Mouse (Mus musculus): ENCODE measurements around the gene Dhrs1. TPM values are rescaled to one million over a fixed set of nuclear protein-coding genes. Genes with fewer than 3 reads are reported as not detected.

The Dhrs1 gene
- total RNA-seq (2021) = 10 to 100 TPM; 40.1 to 41.3 TPM
- long read RNA-seq, experiment 1, transcript Dhrs1-201 (9 exons, 1,477 nt) = major isoform, 42 of 46 reads
- long read RNA-seq, experiment 1, partial matches to known transcripts = 1 of 46 reads
- long read RNA-seq, experiment 1, other reads (novel, unspliced or antisense) = 3 of 46 reads
- long read RNA-seq, experiment 2, transcript Dhrs1-201 (9 exons, 1,477 nt) = major isoform, 25 of 30 reads
- long read RNA-seq, experiment 2, partial matches to known transcripts = 0 of 30 reads
- long read RNA-seq, experiment 2, other reads (novel, unspliced or antisense) = 5 of 30 reads

- DNase-seq (ENCODE audit: low spot score in 2 of 2) = peak; percentile 82 to 88
Measured at GRCm38 (mm10) chr14:55745180-55745860, at the start of gene Dhrs1, which contains the start of gene Nop9. Gene Dhrs1, minus strand, starts transcription at chr14:55745690. Gene Nop9, plus strand, starts transcription at chr14:55745693.

DNA sequence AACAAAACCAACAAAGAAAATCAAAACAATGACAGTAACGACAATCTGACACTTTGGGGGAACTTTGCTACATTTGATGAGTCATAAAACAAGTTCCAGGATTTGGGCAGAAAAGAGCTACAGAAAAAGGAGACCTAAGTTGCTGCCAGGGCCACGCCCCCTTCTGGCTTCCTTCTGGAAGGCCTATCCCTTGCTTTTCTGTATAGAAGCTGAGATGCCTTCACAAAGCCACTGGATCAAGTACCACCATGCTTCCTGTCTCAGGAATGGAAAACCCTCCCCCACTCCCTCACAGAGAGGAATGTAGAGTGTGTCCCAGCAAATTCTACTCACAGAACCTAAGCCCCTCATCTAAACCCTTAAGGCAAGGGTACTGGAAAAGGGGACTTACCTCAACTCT is 48.5 kb upstream of the Dhrs1 start:
- DNase-seq (ENCODE audit: low spot score in 2 of 2) = peak in 1 of 2 experiments; percentile 15

GRCm38 (mm10) chr14:55793461-55793860 is 48.0 kb upstream of the Dhrs1 start:
- no peak for DNase-seq (ENCODE audit: low spot score in 2 of 2)

GRCm38 (mm10) chr14:55788256-55789050 is 43.0 kb upstream of the Dhrs1 start, which contains the start of gene Ripk3:
Gene Ripk3, minus strand, starts transcription at chr14:55788865.
- peak in 1 of 2 experiments; percentile 32 for DNase-seq (ENCODE audit: low spot score in 2 of 2)

GRCm38 (mm10) chr14:55787731-55788130 is 42.2 kb upstream of the Dhrs1 start:
- peak in 1 of 2 experiments; percentile 8 for DNase-seq (ENCODE audit: low spot score in 2 of 2)

DNA sequence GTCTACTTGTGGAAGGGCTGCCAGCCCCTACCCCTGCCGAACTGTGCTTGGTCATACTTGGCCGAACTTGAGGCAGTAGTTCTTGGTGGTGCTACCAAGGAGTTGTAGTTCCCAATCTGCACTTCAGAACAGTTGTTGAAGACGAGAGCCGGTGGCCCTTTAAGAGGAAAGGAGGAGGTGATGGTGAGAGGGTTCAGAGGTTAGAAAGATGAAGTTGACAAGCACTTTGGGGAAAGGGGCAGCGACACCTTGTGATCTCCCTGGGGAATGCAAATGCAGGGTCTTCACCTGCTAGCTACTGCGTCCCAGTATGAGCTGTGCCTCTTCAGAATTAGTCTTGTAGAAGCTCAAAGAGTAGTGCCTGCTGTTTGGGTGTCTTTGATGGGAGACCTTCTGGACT is 39.7 kb upstream of the Dhrs1 start:
- peak in 1 of 2 experiments; percentile 6 for DNase-seq (ENCODE audit: low spot score in 2 of 2)

GRCm38 (mm10) chr14:55783958-55784235 is 38.4 kb upstream of the Dhrs1 start, which contains the start of gene Adcy4:
Gene Adcy4, minus strand, starts transcription at chr14:55784095.
- DNase-seq (ENCODE audit: low spot score in 2 of 2) = peak; percentile 13 to 14

DNA sequence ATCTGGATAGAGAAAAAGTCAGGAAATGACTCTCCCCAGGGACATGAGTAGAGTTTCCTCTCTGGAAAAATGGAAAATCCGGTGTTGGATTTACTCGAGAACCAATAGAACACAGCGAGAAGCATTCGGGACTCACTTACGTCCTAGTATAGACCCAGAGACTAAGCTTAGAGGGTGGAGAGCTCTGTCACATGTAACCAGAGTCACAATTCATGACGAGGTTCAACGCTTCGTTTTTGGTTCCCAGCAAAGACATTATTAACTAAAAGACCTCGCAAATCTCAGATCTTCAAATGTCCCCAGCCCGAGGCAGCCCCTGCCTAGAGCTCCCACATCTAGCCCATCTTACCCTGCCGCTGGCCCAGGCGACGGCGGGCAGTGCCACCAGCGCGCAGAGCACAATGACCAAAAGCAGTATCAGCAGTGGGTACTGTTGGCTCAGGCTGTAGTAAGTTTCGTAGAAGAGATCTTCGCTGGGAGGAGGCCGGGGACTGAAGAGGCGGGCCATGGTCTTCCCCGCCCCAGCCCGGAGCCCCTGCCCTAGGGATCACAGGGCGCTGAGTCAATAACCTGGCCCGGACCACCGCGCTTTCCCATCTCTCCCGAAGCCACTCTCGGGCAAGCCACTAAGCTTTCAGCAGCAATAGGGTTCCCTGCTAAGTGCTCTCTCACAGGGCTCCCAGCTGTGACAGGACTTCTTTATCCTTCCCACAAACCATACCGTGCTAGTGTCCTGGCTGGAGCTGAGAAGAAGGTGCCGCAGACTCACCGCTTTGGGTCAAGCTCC is 37.9 kb upstream of the Dhrs1 start:
- peak; percentile 17 to 28 for DNase-seq (ENCODE audit: low spot score in 2 of 2)

- DNase-seq (ENCODE audit: low spot score in 2 of 2) = peak; percentile 11 to 14
Measured at GRCm38 (mm10) chr14:55782361-55782960, 37.0 kb upstream of the Dhrs1 start.

DNA sequence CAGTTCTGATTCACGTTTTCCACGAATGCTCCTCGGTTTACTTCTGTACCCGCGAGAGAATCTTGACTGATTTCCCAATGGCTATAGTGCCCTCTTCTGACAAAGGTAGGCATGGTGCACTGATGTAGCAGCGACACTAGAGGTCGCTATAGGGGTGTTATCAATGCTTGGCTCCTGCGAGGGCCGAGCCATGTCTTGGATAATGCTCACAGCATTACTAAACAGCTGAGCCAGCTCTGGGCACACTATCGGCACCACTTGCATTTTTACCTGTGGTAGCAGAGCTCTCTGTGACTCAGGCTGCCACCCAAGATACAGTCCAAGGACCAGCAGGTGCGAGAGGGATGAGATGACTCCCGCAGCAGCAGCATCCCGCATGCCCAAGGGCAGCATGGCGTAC is 35.8 kb upstream of the Dhrs1 start:
- DNase-seq (ENCODE audit: low spot score in 2 of 2) = peak; percentile 31 to 55

- peak; percentile 10 to 13 for DNase-seq (ENCODE audit: low spot score in 2 of 2)
Measured at GRCm38 (mm10) chr14:55780736-55781135, 35.2 kb upstream of the Dhrs1 start.

DNA sequence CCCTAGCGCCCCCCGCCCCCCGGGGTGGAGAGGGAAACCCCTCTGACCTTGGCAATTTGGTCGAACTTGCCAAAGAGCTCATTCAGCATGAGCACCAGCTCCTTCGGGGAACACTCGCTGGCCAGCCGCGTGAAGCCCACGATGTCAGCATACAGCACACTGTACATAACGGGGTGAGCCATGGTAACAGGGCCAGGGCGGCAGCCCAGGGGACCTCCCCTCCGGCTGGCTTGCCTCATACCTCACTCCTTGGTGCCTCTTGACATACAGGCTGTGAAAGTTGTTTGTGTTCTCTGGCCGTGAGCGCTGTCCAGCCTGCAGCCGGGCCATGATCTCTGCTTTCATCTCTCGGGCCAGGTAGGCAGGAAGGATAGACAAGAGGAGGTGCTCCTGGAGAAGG is 34.2 kb upstream of the Dhrs1 start:
- DNase-seq (ENCODE audit: low spot score in 2 of 2) = peak; percentile 7 to 15

DNA sequence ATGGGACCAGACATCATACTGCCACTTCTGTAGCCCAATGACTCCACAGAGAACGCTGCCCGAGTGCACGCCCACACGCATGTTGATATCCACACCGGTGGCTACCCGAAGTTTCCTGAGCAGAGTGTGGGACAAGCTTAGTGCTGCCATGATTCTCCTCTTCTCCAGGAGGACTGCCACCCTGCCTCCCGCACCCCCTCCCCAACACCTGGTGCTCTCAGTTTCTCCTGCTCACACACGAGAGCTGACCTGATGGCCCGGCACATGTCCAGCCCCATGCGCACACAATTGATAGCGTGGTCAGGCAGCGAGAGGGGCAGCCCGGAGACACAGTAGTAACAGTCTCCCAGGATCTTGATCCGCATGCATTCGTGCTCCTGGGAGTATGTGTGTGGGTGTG is 33.2 kb upstream of the Dhrs1 start:
- peak in 1 of 2 experiments; percentile 12 for DNase-seq (ENCODE audit: low spot score in 2 of 2)

DNA sequence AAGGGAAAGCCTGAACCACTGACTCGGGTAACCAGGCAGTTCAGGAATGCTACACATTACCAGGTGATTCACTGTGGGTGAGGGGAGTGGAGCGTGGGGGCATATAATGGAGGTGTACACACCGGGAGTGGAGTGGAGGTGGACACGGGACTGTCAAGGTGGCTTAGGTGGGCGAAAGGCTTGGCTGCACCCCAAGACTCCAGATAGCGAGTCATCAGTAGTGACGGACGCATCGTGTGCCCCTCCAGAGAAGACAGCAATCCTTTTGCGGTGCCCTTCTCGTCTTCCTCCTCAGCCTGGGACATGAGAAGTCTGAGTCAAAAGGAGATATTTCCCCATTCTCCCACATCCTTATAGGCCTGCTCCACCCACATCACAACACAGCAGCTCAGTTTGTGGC is 32.3 kb upstream of the Dhrs1 start:
- DNase-seq (ENCODE audit: low spot score in 2 of 2) = peak in 1 of 2 experiments; percentile 13

DNA sequence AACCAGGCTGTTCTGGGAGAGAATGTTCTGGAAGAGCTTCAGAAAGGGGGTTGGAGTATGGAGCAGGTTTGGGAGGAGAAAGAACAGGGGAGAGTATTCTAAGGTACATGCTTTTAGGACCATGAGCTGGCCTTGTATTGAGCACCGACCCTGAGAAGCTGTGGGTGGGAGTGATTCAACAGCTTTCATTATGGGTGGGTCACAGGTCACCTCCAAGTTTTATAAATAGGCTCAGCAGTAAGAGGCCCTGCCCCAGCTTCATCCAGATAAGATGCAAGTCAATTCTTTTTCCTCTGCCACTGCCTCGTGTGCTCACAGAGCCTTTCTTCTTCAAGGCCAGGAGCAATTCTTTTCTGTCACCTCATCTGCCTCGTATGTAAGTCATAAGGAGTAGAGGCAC is 31.7 kb upstream of the Dhrs1 start:
- no peak for DNase-seq (ENCODE audit: low spot score in 2 of 2)

GRCm38 (mm10) chr14:55776711-55777110 is 31.2 kb upstream of the Dhrs1 start:
- DNase-seq (ENCODE audit: low spot score in 2 of 2) = no peak

GRCm38 (mm10) chr14:55769087-55769703 is 23.7 kb upstream of the Dhrs1 start:
- no peak for DNase-seq (ENCODE audit: low spot score in 2 of 2)

DNA sequence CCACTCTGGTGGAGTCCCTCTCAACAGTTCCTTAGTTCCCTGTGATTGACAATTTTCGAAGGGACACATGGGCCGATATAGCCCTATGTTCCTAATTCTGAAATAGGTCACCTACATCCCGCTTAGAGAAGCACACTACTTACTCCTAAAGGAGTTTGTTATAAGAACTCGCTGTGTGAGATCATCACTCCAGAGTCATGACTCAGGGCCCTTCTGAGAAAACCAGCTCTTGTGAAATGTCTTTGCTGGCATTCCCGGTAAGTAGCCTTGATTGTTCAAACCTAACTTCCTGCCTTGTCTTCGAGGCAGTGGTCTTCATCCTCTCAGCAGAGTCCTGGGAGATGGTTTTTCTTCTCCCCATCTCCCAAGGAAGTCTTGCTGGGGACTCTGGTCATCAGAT is 23.1 kb upstream of the Dhrs1 start:
- DNase-seq (ENCODE audit: low spot score in 2 of 2) = no peak

GRCm38 (mm10) chr14:55767519-55768414 is 22.3 kb upstream of the Dhrs1 start:
- peak in 1 of 2 experiments; percentile 53 for DNase-seq (ENCODE audit: low spot score in 2 of 2)

All from gastrocnemius, postnatal 4 days (tissue).